11 mouse cellular contexts compared by ENCODE assay signal in the genomic region with DNA sequence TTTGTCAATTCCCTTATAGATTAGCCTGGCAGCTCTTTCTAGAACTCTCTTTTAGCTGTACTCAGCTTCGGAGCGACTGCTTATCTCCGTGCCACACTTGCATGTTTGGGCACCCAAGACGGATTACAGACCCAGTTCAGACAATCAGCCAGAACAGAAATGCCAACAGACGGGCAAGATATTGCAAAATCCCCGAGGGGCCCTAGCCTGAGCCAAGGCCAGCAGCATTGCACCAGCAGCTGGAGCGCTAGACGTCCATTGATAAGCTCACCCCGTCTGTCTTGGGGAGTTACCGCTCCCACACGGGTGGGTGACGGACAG. TPM values are rescaled to one million over a fixed set of nuclear protein-coding genes. Genes with fewer than 3 reads are reported as not detected.
A peak's percentile ranks its signal among the peaks of the same experiment; 100 is the strongest.
DNase-seq lines count a peak whose midpoint lies in the region; ATAC-seq and TF ChIP-seq lines count a peak whose summit lies in the region.
"Had no signal": no experiment of that assay in that cellular context is flagged by ENCODE, and none has a peak within 500 bp of the region (broad histone marks: within the 10 kb centered on the region; RNA-seq: fewer than 3 reads in every experiment).

No protein-coding gene starts in this region.

- H3K27ac ChIP-seq in liver, postnatal 0 days (ENCODE audit: low read depth), result peak overlapping the region; percentile 94
- H3K27ac ChIP-seq: forebrain, embryonic 12.5 days; left cerebral cortex, adult 2 months; neural tube, embryonic 12.5 days had no signal

- WGBS in liver, postnatal 0 days (ENCODE audit: insufficient replicate concordance), result 41% methylated on average over 12 of the region's 12 CpGs

- H3K4me2 ChIP-seq in liver, postnatal 0 days (ENCODE audit: low read depth, low read length), result peak overlapping the region; percentile 24
- H3K4me2 ChIP-seq: forebrain, embryonic 12.5 days; neural tube, embryonic 12.5 days had no signal

- no peaks in the 10 kb centered on the region for H3K27me3 ChIP-seq in liver, postnatal 0 days (ENCODE audit: insufficient read depth, low read length)
- H3K27me3 ChIP-seq: forebrain, embryonic 12.5 days; neural tube, embryonic 12.5 days had no signal

- peak; percentile 59 for ATAC-seq in common myeloid progenitor, adult 5-6 weeks (replicated peaks; ENCODE audit: low read depth, poor library complexity, severe bottlenecking)
- peak; percentile 88 for ATAC-seq in liver, postnatal 0 days

- no peaks in the 10 kb centered on the region for H3K9me3 ChIP-seq in liver, postnatal 0 days (ENCODE audit: low read length)
- H3K9me3 ChIP-seq: forebrain, embryonic 12.5 days; neural tube, embryonic 12.5 days had no signal

- H3K36me3 ChIP-seq in liver, postnatal 0 days (replicated peaks; ENCODE audit: insufficient read depth, low read length), result peaks cover 14% of the 10 kb centered on the region

- no peak overlapping the region for H3K4me3 ChIP-seq in liver, postnatal 0 days (ENCODE audit: low read depth, low read length)
- H3K4me3 ChIP-seq: forebrain, embryonic 12.5 days; left cerebral cortex, adult 2 months; neural tube, embryonic 12.5 days had no signal

- H3K4me1 ChIP-seq in liver, postnatal 0 days (ENCODE audit: insufficient read depth), result peaks cover 6% of the 10 kb centered on the region; the same call in 1 of the 2 replicates

- H3K9ac ChIP-seq in liver, postnatal 0 days (replicated peaks), result no peak overlapping the region
- H3K9ac ChIP-seq: forebrain, embryonic 12.5 days; neural tube, embryonic 12.5 days had no signal

- peak; percentile 24; the same call in 1 of the 2 replicates for TF ChIP-seq CTCF in liver, postnatal 0 days (IDR thresholded peaks at IDR 0.05; ENCODE audit: low read depth)

- peak; percentile 100 for TF ChIP-seq EP300 in liver, postnatal 0 days (IDR thresholded peaks at IDR 0.05; ENCODE audit: low read depth)

- DNase-seq in cerebellum, postnatal 10 days, result peak; percentile 48
- no peak for DNase-seq in cerebellum, adult 18-20 months
- DNase-seq in MEL-GATA-1-ER (ENCODE audit: extremely low read depth, low read depth), result peak; percentile 81
- peak; percentile 83 for DNase-seq in liver, postnatal 0 days
- no peak for DNase-seq in cerebellum, adult 9-11 months
- no peak for DNase-seq in retina, postnatal 1 day
- no peak for DNase-seq in lung, postnatal 10 days

RNA-seq across cellular contexts. Expression of a gene that starts 3.9 kb away (rescaled TPM):
- total RNA-seq in common myeloid progenitor, adult 5-6 weeks (2017), result 19.1 and 20.1 TPM in 2 replicates
- polyA plus RNA-seq in liver, postnatal 0 days (2015; fragmentation: Nextera tagmentation; extraction: Ambion mirVana), result 3.3 and 3.6 TPM in 2 replicates

RNA-seq across cellular contexts. Expression of a gene that starts 11.8 kb away (rescaled TPM):
- total RNA-seq in common myeloid progenitor, adult 5-6 weeks (2017), result 1,473 and 1,687 TPM in 2 replicates
- polyA plus RNA-seq in liver, postnatal 0 days (2015; fragmentation: Nextera tagmentation; extraction: Ambion mirVana), result 315 and 325 TPM in 2 replicates

RNA-seq across cellular contexts. Expression of a gene that starts 24.9 kb away (rescaled TPM):
- total RNA-seq in common myeloid progenitor, adult 5-6 weeks (2017), result 60.0 and 60.4 TPM in 2 replicates
- 9.6 and 10.6 TPM in 2 replicates for polyA plus RNA-seq in liver, postnatal 0 days (2015; fragmentation: Nextera tagmentation; extraction: Ambion mirVana)

Comparison
In these comparisons a context has a peak if more than half of its experiments do, and no peak if none do; other contexts are left out.
1. DNase-seq: peak in cerebellum, postnatal 10 days (2 of 2), MEL-GATA-1-ER (single experiment) and liver, postnatal 0 days (single experiment); none in cerebellum, adult 18-20 months (0 of 2), cerebellum, adult 9-11 months (single experiment), retina, postnatal 1 day (single experiment) and lung, postnatal 10 days (single experiment).